Mouse (Mus musculus) lung, postnatal 4 days (tissue): ENCODE measurements around the gene Fbxl13.
"Not testable (repeated sequence)": the region's sequence is repeated elsewhere in the genome, so short reads cannot be mapped to it uniquely, and the experiment has no call there.

Experiments
- DNase-seq, 2 experiments: peaks; one replicate each; pipeline ENCODE4 v3.0.0; 2021

The Fbxl13 gene

DNA sequence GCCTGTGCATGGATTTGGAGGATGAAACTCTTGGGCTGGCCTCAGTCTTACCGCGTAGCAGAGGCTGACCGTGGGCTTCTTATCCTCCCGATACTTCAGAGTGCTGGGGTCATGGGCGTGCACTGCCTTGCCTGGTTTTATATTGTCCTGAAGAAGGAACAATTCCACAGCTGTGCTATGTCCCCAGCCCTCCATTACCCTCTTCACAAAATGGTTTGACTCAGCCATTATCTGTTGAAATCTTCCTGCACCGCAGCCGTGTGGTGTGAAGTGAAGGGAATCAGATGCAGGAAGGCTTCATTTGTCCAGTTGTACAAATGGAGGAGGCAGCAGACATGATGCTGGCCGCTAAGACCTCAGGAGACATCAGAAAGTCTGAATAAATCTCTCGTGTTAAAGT, 11.5 kb upstream of the Fbxl13 start:
- DNase-seq: peak; percentile 43 to 73

- DNase-seq: no peak
Observed at GRCm38 (mm10) chr5:21651885-21652612, 6.6 kb upstream of the Fbxl13 start.

GRCm38 (mm10) chr5:21650736-21651135, 5.3 kb upstream of the Fbxl13 start:
- DNase-seq: no peak

- DNase-seq: no peak
Observed at GRCm38 (mm10) chr5:21646133-21646491, 678 bp upstream of the Fbxl13 start.

DNA sequence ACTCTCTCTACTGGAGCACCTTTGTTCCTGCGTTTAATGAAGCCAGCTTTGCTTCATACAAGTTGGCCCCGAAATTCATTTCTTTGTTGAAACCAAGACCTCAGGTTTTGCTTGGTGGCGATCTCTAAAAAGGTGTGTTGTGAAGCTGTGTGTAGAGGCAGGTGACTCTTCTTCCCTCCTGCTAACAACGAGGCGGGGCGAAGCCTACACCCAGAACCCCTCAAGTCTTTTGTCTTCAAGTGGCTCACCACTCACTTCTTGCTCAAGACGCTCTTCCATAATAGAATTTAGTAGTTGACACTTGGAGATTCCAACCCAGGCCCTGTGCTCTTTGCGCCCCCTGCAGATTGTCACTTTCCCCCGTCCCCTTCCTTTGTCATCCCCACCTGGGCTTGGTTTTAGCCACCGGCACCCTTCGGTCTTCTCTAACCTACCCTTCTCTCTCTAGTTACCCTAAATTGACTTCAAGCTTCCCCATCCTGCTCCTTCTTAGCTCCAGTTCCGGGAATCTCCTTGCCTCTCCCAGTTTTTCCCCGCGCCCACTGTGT, 469 bp downstream of the Fbxl13 start:
- no peak for DNase-seq

DNA sequence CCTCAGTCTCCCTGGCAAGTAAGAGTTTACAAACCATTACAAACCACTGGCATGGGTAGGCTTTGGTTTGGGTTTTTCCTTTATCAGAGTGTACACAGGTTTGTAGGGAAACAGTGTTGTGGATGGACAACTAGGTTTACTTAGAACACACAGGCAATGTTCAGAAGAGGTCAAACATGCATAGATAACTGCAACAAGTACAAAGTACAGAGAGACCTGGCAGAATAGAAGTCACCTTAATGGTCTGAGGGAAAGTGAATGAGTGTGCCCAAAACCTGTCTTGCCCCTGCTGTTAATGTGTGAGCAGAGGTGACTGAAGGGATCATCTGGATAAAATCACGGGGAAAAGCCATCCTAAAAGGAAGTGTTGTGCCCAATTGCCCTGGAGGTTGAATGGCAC, 1.8 kb downstream of the Fbxl13 start:
- no peak for DNase-seq

DNA sequence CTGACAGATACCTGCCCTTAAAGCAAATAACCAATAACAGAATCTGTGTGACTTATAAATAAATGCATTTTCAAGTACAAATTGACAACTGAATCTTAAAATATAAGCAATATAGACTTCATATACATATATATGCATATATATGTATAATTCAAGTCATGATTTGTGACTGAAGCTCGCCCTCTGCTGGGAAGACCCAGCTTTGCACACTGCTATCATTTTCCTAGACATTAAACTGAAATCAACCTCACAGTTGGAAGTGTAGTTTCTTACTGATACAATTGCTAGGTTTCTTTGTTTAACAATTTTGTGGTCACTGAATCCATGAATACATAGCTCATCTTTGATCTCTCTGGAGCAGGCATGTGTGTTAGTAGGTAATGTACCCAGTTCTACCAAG, 4.5 kb downstream of the Fbxl13 start:
- peak in 1 of 2 experiments; percentile 50 for DNase-seq

DNA sequence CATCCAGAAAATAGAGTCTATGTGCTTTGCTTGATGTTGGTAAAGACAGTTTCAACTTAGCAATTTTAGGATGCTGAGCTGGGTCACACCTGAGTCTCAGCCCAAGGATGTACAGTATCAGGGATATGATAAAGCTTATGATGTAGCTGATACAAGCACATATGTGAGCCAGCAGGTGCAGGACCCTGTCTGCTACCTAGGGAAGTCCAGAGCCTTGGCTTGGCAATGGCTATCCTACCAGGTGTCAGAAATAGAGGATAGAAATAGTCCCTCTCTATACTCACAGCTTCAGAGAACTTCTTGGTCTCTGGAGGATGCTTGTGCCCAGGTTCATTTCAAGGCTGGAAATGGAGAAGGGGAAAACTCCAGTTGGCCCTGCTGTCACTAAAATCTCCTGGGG, 19.5 kb downstream of the Fbxl13 start:
- DNase-seq: no peak

- DNase-seq: no peak
Observed at GRCm38 (mm10) chr5:21616450-21617009, 28.9 kb downstream of the Fbxl13 start.

DNA sequence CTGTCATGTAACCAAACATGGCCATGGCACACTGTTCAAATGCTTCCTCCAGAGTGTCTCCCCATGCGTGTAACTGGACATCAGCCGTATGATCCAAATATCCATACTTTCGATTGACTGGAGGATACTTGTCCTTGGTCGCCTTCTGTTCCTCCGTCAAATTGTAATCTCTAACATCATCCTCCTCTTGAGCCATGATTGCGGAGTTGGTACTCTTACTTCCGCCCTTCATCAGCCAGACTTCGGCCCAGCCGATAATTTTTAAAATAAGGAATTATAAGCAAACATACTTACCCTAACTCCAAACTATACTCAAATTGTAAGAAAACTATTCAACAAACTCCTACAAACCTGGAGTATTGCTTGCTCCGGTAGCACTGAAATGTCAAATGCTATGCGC, 31.1 kb downstream of the Fbxl13 start:
- DNase-seq: not testable (repeated sequence)

DNA sequence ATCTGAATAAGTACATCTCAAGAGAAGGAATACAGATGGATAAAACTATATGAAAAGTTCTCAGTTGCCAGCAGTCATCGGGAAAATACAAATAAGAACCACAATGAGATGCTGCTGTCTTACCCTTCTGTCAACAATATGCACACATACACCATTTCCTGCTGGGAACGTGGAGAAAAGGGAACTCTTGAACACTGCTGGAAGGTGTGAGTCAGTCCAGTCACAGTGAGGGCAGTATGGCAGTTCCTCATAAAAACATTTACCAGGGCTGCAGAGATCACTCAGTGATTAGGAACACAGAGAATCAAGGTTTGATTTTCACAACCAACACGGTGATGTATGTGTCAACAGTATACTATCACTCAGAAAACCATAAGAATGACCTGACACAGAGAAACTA, 34.4 kb downstream of the Fbxl13 start:
- no peak for DNase-seq

GRCm38 (mm10) chr5:21608311-21609304, 36.8 kb downstream of the Fbxl13 start:
- no peak for DNase-seq

GRCm38 (mm10) chr5:21605936-21606335, 39.5 kb downstream of the Fbxl13 start:
- no peak for DNase-seq

DNA sequence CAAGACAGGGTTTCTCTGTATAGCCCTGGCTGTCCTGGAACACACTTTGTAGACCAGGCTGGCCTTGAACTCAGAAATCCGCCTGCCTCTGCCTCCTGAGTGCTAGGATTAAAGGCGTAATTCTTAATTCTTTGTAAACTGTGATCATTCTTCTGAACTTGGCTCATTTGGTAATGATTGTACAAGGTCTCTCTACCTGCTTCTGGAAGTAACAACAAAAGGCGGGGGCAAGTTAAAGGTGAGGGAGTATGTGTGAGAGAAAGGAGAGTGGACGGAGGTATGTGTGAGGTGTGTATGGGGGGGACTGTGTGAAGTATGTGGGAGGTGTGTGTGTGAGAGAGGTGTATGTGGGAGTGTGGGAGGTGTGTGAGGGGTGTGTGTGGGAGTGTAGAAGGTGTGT, 45.5 kb downstream of the Fbxl13 start:
- DNase-seq: no peak

DNA sequence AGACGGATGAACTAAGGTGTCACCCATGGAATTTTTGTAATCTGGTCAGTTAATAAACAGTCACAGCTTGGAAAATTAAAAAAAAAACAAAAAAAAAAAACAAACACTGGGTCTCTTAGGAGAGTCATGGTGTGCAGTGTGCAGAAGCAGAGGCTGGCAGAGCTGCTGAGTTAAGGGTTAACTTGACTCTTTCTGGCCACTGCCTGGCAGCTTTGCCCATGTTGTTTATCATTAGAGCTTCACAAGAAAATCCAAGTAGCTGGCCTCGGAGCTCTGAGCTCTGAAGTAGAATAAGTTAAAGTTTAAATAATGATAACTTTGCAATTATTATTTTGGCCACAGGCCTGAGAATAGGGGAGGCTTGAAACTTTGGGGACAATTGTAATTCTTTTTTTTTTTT, 45.9 kb downstream of the Fbxl13 start:
- not testable (repeated sequence) for DNase-seq

GRCm38 (mm10) chr5:21593201-21593709, 52.2 kb downstream of the Fbxl13 start:
- no peak for DNase-seq

DNA sequence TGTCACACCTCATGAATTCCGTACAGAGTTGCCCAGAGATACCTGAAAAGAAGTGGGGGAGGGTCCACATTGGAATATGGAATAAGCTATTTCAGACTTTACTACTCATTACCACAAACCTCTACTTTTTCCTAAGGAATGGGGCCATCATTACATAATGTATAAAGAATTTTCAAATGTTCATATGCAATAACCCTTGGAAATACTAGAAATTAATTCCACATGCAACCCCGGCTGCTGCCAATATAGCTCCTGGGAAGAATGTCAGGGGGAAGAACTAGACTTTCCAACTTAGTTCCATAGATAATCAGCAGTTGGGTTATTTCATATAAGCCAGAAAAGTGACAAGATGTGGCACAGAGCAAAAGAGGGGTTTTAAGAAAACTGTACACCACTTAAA, 53.3 kb downstream of the Fbxl13 start:
- DNase-seq: no peak

- DNase-seq: no peak
Observed at GRCm38 (mm10) chr5:21588220-21588619, 57.2 kb downstream of the Fbxl13 start.

DNA sequence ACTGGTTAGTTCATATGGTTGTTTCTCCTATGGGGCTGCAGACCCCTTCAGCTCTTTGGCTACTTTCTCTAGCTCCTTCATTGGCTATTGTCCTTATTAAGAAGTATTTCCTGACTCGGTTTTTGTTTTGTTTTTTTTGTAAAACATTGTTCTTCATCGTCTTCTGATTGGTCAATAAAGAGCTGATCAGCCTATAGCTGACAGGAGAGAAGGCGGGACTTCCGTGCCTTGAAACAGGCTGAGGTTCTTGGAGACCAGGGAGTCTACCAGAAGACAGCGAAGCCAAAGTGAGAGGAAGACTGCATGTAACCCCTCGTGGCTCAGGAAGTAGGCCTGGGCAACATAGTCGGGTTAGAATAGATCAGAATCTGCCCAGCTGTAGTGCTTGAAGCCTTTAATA, 57.8 kb downstream of the Fbxl13 start:
- DNase-seq: no peak

DNA sequence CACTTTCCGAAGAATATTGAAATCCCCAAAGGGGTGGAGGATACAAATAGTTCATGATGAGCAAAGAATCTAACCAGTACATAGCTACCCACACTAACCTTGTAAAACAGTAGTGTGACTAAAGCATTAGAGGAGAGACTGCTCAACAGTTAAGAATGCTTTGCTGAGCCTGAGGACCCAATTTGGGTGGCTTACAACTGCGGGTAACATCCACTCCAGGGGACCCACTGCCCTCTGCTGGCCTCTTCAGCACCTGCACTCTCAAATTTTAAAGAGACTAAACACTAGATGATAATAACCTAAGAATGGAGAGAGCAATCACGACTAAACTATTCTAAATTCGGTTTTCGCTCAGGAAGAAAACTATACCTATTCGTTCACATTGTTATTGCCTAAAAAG, 58.7 kb downstream of the Fbxl13 start:
- DNase-seq: peak in 1 of 2 experiments; percentile 62

- DNase-seq: no peak
Observed at GRCm38 (mm10) chr5:21578136-21578535, 67.3 kb downstream of the Fbxl13 start.

GRCm38 (mm10) chr5:21575210-21575550, 70.3 kb downstream of the Fbxl13 start:
- DNase-seq: no peak
